Mouse (Mus musculus): Measurements from ENCODE around the gene C1ql4. TPM values are rescaled to one million over a fixed set of nuclear protein-coding genes. Genes with fewer than 3 reads are reported as not detected.
"Not testable (repeated sequence)": the region's sequence is repeated elsewhere in the genome, so short reads cannot be mapped to it uniquely, and the experiment has no call there.

C1ql4 gene
- polyA plus RNA-seq, 1 experiment from 2014 or later: 0.22 TPM

GRCm38 (mm10) chr15:99065557-99066165 is 22.0 kb downstream of the C1ql4 start:
- WGBS: 60% methylated on average over 12 of the region's 12 CpGs
- no peak for ATAC-seq (ENCODE audit: insufficient number of reproducible peaks, insufficient read depth, low FRiP score, low TSS enrichment, low read depth)
- H3K27ac ChIP-seq: no peak overlapping the region

GRCm38 (mm10) chr15:99056332-99056731 is 31.3 kb downstream of the C1ql4 start:
- no peak for ATAC-seq (ENCODE audit: insufficient number of reproducible peaks, insufficient read depth, low FRiP score, low TSS enrichment, low read depth)
- no peaks in the 10 kb centered on the region for H3K36me3 ChIP-seq
- H3K9me3 ChIP-seq: no peaks in the 10 kb centered on the region
- peak overlapping the region; percentile 42 for H3K4me3 ChIP-seq
- peak overlapping the region; percentile 72 for H3K4me2 ChIP-seq
- H3K4me1 ChIP-seq: peaks cover 32% of the 10 kb centered on the region
- H3K27ac ChIP-seq: no peak overlapping the region
- H3K9ac ChIP-seq: no peak overlapping the region
- 3% methylated on average over 14 of the region's 14 CpGs for WGBS
- peaks cover 94% of the 10 kb centered on the region for H3K27me3 ChIP-seq

More at GRCm38 (mm10) chr15:99065557-99066165, 22.0 kb downstream of the C1ql4 start:
- no peak overlapping the region for H3K4me3 ChIP-seq
- H3K27me3 ChIP-seq: peaks cover 32% of the 10 kb centered on the region
- no peaks in the 10 kb centered on the region for H3K9me3 ChIP-seq
- no peak overlapping the region for H3K9ac ChIP-seq
- H3K4me2 ChIP-seq: no peak overlapping the region
- no peaks in the 10 kb centered on the region for H3K36me3 ChIP-seq
- no peaks in the 10 kb centered on the region for H3K4me1 ChIP-seq

- H3K9me3 ChIP-seq: no peaks in the 10 kb centered on the region
- no peak; the same call in 1 of the 2 replicates for ATAC-seq (ENCODE audit: insufficient number of reproducible peaks, insufficient read depth, low FRiP score, low TSS enrichment, low read depth)
- peak overlapping the region; percentile 56 for H3K9ac ChIP-seq
- WGBS: under 1% methylated on average over 34 of the region's 37 CpGs
- peak overlapping the region; percentile 72 for H3K4me2 ChIP-seq
- peak overlapping the region; percentile 42 for H3K4me3 ChIP-seq
- H3K27ac ChIP-seq: no peak overlapping the region
- H3K4me1 ChIP-seq: peaks cover 32% of the 10 kb centered on the region
- H3K36me3 ChIP-seq: no peaks in the 10 kb centered on the region
- peaks cover 92% of the 10 kb centered on the region for H3K27me3 ChIP-seq
These were observed 32.1 kb downstream of the C1ql4 start for GRCm38 (mm10) chr15:99055511-99055961.

- Histone ChIP-seq H3K4me2 (peak within 1 kb of the TSS; percentile 72), H3K9ac (peak within 1 kb of the TSS; percentile 56), H3K4me3 (peak within 1 kb of the TSS; percentile 42), H3K4me1 (peaks cover 32% of the 10 kb centered on the region), H3K36me3 (no peaks in the 10 kb centered on the region), H3K27me3 (peaks cover 87% of the 10 kb centered on the region), H3K27ac (no peak within 1 kb of the TSS), H3K9me3 (no peaks in the 10 kb centered on the region)
- ATAC-seq (ENCODE audit: insufficient number of reproducible peaks, insufficient read depth, low FRiP score, low TSS enrichment, low read depth): no peak
- 1% methylated on average over 28 of the region's 30 CpGs for WGBS
These were observed 32.6 kb downstream of the C1ql4 start, which contains the start of gene Prph for GRCm38 (mm10) chr15:99055040-99055439. Prph (plus strand) TSS chr15:99055174.

DNA sequence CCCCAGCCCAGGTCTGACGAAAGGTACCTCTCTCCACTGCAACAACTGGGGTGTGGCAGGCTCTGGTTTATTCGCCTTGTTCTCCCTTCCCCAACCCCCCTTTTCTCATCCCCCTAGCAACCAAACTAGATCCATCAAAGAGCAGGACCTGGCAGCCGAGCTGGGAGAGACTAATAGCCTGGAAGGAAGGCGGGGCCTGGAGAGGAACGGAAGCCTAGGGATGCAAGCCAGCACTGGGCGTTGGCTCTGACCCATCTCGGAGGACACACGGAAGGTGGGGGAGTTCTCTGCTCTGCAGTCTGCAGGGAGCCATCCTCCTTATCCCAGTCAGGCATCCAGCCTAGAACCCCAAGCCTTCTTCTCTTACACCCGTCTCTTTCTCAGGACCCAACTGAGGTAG is 34.2 kb downstream of the C1ql4 start:
- H3K4me3 ChIP-seq: no peak overlapping the region
- no peak for ATAC-seq (ENCODE audit: insufficient number of reproducible peaks, insufficient read depth, low FRiP score, low TSS enrichment, low read depth)
- H3K27me3 ChIP-seq: peaks cover 70% of the 10 kb centered on the region
- H3K4me1 ChIP-seq: peaks cover 32% of the 10 kb centered on the region
- H3K36me3 ChIP-seq: no peaks in the 10 kb centered on the region
- no peak overlapping the region for H3K4me2 ChIP-seq
- WGBS: 9% methylated on average over 9 of the region's 9 CpGs
- no peaks in the 10 kb centered on the region for H3K9me3 ChIP-seq
- 0 out of 2 replicates have a peak overlapping the region, but pooled peaks have one; percentile 32 for H3K9ac ChIP-seq
- no peak overlapping the region for H3K27ac ChIP-seq

GRCm38 (mm10) chr15:99049473-99050253 is 38.0 kb downstream of the C1ql4 start:
- Histone ChIP-seq H3K4me3 (no peak overlapping the region), H3K9ac (no peak overlapping the region), H3K4me1 (peaks cover 8% of the 10 kb centered on the region), H3K27me3 (peaks cover 33% of the 10 kb centered on the region), H3K36me3 (no peaks in the 10 kb centered on the region), H3K4me2 (no peak overlapping the region), H3K27ac (no peak overlapping the region), H3K9me3 (no peaks in the 10 kb centered on the region)
- WGBS: 37% methylated on average over 13 of the region's 13 CpGs
- no peak for ATAC-seq (ENCODE audit: insufficient number of reproducible peaks, insufficient read depth, low FRiP score, low TSS enrichment, low read depth)

DNA sequence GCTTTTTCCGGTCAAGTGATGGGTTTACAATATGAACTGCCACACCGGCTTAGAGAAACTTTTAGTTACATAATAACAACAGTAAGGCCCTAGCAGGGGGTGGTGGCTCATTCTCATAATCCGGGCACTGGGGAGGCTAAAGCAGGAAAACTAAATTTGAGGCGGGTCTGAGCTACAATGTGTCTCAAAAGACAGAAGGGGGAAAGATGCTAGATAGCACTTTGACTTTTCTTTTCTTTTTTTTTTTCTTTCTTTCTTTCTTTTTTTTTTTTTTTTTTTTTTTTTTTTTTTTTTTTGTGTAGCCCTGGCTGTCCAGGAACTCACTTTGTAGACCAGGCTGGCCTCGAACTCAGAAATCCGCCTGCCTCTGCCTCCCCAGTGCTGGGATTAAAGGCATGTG is 41.9 kb downstream of the C1ql4 start:
- ATAC-seq (ENCODE audit: insufficient number of reproducible peaks, insufficient read depth, low FRiP score, low TSS enrichment, low read depth); H3K4me2 ChIP-seq; H3K36me3 ChIP-seq; H3K27me3 ChIP-seq; H3K9ac ChIP-seq; H3K9me3 ChIP-seq; H3K27ac ChIP-seq; H3K4me3 ChIP-seq: not testable (repeated sequence)
- peaks cover 10% of the 10 kb centered on the region for H3K4me1 ChIP-seq
- WGBS: 85% methylated on average over 6 of the region's 6 CpGs

GRCm38 (mm10) chr15:99044854-99045253 is 42.8 kb downstream of the C1ql4 start:
- WGBS: 31% methylated on average over 3 of the region's 3 CpGs
- no peak overlapping the region for H3K4me2 ChIP-seq
- H3K27ac ChIP-seq: no peak overlapping the region
- no peak overlapping the region for H3K4me3 ChIP-seq
- H3K9ac ChIP-seq: no peak overlapping the region
- peaks cover 13% of the 10 kb centered on the region for H3K4me1 ChIP-seq
- no peaks in the 10 kb centered on the region for H3K9me3 ChIP-seq
- no peaks in the 10 kb centered on the region for H3K27me3 ChIP-seq
- H3K36me3 ChIP-seq: no peaks in the 10 kb centered on the region
- ATAC-seq (ENCODE audit: insufficient number of reproducible peaks, insufficient read depth, low FRiP score, low TSS enrichment, low read depth): no peak

DNA sequence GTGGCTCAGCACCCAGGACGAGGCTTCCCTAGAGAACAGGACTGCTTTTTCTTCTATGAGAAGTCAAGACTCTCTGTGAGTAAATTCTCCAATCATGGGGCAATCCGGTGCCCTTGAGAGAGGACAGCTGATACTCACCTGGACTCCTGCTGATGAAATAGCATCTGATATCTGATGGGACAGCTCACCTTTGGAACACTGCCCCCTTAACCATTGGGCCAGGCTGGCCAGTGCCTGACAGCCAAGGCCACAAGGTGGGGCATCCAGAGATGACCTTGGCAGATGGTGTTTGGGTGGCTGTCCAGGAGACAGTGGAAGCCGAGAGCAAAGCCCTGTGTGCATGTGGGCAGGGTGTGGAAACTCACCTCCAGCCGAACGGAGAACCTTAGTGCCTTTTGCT is 45.3 kb downstream of the C1ql4 start:
- H3K4me1 ChIP-seq: peaks cover 13% of the 10 kb centered on the region
- 80% methylated on average over 5 of the region's 5 CpGs for whole genome bisulfite sequencing
- H3K4me3 ChIP-seq: no peak overlapping the region
- H3K36me3 ChIP-seq: peaks cover 5% of the 10 kb centered on the region
- no peaks in the 10 kb centered on the region for H3K27me3 ChIP-seq
- no peak overlapping the region for H3K9ac ChIP-seq
- no peaks in the 10 kb centered on the region for H3K9me3 ChIP-seq
- ATAC-seq (ENCODE audit: insufficient number of reproducible peaks, insufficient read depth, low FRiP score, low TSS enrichment, low read depth): no peak
- H3K27ac ChIP-seq: no peak overlapping the region
- H3K4me2 ChIP-seq: no peak overlapping the region

DNA sequence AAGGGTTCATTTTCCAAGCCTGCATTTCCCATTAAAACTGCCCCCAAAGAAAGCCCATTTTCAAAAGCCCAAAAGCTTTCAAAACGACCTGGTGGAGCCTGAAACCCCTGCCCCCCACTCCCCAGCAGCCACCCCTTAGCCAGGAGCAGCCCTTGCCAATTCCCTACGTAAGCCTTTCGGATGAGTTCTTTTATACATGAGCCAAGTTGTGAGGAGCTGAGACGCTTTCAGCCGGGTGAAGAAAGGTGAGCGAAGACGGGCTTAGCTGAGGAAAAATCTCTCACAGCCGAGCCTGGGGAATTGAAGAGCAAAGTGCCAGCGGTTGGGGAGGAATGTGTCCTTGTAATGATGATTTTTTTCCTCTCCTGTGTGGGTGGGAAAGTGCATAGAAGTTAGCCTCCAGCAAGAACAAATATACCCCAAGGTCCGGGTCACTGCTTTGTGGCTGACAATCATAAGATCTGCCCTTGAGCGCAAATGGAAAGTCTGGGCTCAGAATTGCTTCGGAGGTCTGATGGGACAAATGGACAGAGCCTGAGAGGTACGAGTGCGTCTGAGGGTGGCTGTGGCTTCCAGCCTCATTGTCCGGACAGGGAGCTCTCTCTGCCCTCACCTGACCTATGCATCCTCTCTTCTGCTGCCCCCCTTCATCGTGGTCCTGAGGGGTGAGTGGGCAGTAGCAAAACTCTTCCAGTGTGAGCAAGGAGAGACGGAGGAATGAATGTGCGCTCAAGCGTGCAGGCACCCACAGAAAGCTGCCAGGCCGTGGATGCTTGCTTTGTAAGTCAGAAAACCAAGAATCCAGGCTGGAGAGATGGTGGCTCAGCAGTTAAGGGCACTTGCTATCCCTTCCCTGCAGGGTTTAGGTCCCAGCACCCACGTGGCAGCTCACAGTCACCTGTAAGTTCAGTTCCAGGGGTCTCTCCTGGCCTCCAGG is 46.4 kb downstream of the C1ql4 start:
- peaks cover 13% of the 10 kb centered on the region for H3K4me1 ChIP-seq
- H3K9me3 ChIP-seq: no peaks in the 10 kb centered on the region
- H3K36me3 ChIP-seq: peaks cover 12% of the 10 kb centered on the region
- no peak for ATAC-seq (ENCODE audit: insufficient number of reproducible peaks, insufficient read depth, low FRiP score, low TSS enrichment, low read depth)
- H3K27me3 ChIP-seq: no peaks in the 10 kb centered on the region
- 47% methylated on average over 21 of the region's 21 CpGs for WGBS
- H3K27ac ChIP-seq: no peak overlapping the region
- H3K4me2 ChIP-seq: no peak overlapping the region
- no peak overlapping the region for H3K9ac ChIP-seq
- no peak overlapping the region for H3K4me3 ChIP-seq
